Mouse (Mus musculus): ENCODE measurements around the gene Immp1l. TPM values are rescaled to one million over a fixed set of nuclear protein-coding genes. Genes with fewer than 3 reads are reported as not detected.

The Immp1l gene
- polyA plus RNA-seq (2014; fragmentation: Nextera tagmentation; extraction: Ambion mirVana), result 111 and 113 TPM in 2 replicates

DNA sequence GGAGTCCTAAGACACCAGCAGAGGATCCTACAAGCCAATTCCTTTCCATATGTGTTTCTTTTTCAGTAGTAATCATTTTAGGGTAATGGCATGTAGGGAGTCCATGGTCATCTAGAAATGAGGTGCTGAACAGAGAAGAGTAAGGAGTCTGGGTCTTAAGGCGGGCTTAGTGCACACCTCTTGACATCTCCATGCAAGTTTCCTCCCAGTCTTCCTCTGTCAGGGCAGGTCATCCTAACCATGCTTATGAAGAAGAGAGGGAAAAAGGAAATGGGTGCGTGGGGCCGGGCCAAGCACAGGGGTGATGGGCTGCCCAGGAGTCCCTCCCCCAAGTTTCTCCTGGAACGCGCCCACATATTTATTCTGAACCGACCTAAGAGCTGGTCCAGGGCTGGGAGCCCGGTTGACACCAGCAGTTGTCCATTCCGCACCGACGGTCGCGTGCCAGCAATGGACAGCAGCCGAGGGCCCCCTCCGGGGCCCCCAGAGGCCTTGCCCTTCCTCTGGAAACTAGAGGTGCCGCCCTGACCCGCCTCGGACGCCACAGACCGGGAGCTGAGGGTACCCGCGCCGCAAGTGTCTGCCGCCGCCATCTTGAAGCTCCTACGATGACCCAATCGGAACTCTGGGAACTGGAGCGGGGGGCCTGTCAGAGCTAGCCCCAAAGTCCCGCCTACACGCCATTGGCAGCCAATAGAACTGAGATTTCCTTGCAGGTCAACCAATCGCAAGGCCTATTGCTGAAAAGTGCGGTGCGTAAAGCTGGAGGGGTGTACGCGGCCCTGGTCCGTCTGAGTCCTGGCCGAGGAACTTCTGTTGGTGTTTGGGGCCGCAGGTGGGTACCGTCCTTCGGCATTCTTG is at the start of gene Immp1l, which contains the start of gene Elp4:
Gene Immp1l (plus strand): TSS at position 743 of the 861 bp plus-strand sequence.
Gene Elp4 (minus strand): TSS at position 669 of the 861 bp plus-strand sequence.
- no peaks in the 10 kb centered on the region for H3K27me3 ChIP-seq (ENCODE audit: control insufficient read depth, insufficient read depth, low read length)
- H3K36me3 ChIP-seq (ENCODE audit: control insufficient read depth, insufficient read depth, low read length), result no peaks in the 10 kb centered on the region
- peak; percentile 99 for ATAC-seq (replicated peaks; ENCODE audit: insufficient number of reproducible peaks, low FRiP score, low TSS enrichment)
- peak within 1 kb of the TSS; percentile 57; the same call in 1 of the 2 replicates for H3K27ac ChIP-seq (ENCODE audit: low read depth, low read length)
- no peaks in the 10 kb centered on the region for H3K9me3 ChIP-seq (replicated peaks; ENCODE audit: control insufficient read depth, low read length)
- H3K4me3 ChIP-seq (ENCODE audit: low read depth, low read length), result peak within 1 kb of the TSS; percentile 89
- H3K4me2 ChIP-seq, result peak within 1 kb of the TSS; percentile 72
- WGBS (ENCODE audit: insufficient replicate concordance), result under 1% methylated on average over 39 of the region's 39 CpGs
- no peaks in the 10 kb centered on the region for H3K4me1 ChIP-seq (ENCODE audit: control insufficient read depth, insufficient read depth, low read length)
- H3K9ac ChIP-seq (ENCODE audit: low read depth, low read length), result peak within 1 kb of the TSS; percentile 90

DNA sequence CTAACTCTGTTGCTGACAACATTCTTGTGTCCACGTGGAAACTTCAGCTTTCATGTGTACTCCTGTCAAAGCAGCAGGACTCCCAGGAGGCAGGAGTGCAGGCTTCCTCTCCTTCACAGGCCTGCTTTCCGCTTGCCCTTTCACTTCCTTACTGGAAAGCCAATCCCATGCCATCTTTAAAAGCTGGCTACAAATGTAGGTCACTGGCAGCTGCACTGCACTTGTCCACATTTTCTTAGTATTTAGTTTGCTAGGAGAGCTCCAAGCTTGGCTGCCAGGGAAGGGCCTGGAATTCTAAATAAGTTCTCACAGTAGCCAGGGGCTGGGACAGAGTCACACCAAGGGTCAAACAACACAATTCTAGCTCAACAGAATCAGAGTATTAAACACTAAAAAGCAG is 49.7 kb upstream of the Immp1l start:
- no peak overlapping the region for H3K9ac ChIP-seq (ENCODE audit: low read depth, low read length)
- ATAC-seq (replicated peaks; ENCODE audit: insufficient number of reproducible peaks, low FRiP score, low TSS enrichment), result no peak
- WGBS (ENCODE audit: insufficient replicate concordance), result 61% methylated on average over 2 of the region's 2 CpGs

DNA sequence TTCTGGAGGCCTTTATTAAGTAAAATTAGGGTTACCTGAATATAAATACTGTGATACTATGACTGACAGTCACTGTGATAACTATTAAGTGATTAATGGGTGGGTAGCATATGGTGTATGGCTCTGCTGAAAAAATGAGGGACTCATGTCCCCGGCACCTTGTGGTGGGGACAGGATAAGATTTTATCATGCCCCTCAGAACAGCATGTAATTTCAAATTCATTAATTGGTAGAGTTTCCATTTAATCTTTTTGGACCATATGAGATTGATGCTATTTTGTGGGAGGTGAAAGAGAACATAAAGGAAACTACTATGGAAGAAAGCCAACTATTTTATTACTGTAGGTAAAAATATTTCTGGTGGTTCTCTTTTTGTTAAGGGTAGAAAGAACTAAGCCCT is 31.0 kb upstream of the Immp1l start:
- no peak overlapping the region for H3K4me2 ChIP-seq
- no peaks in the 10 kb centered on the region for H3K9me3 ChIP-seq (replicated peaks; ENCODE audit: control insufficient read depth, low read length)
- 88% methylated on average over 1 of the region's 1 CpGs for WGBS (ENCODE audit: insufficient replicate concordance)
- no peak for ATAC-seq (replicated peaks; ENCODE audit: insufficient number of reproducible peaks, low FRiP score, low TSS enrichment)
- no peaks in the 10 kb centered on the region for H3K36me3 ChIP-seq (ENCODE audit: control insufficient read depth, insufficient read depth, low read length)
- H3K27ac ChIP-seq (ENCODE audit: low read depth, low read length), result no peak overlapping the region
- no peak overlapping the region for H3K9ac ChIP-seq (ENCODE audit: low read depth, low read length)
- no peaks in the 10 kb centered on the region for H3K4me1 ChIP-seq (ENCODE audit: control insufficient read depth, insufficient read depth, low read length)
- H3K4me3 ChIP-seq (ENCODE audit: low read depth, low read length), result no peak overlapping the region
- H3K27me3 ChIP-seq (ENCODE audit: control insufficient read depth, insufficient read depth, low read length), result no peaks in the 10 kb centered on the region

More for the DNA sequence above, 49.7 kb upstream of the Immp1l start:
- Histone ChIP-seq H3K4me3 (ENCODE audit: low read depth, low read length) (no peak overlapping the region), H3K27ac (ENCODE audit: low read depth, low read length) (no peak overlapping the region), H3K4me2 (no peak overlapping the region), H3K4me1 (ENCODE audit: control insufficient read depth, insufficient read depth, low read length) (no peaks in the 10 kb centered on the region), H3K9me3 (replicated peaks; ENCODE audit: control insufficient read depth, low read length) (no peaks in the 10 kb centered on the region), H3K27me3 (ENCODE audit: control insufficient read depth, insufficient read depth, low read length) (no peaks in the 10 kb centered on the region), H3K36me3 (ENCODE audit: control insufficient read depth, insufficient read depth, low read length) (no peaks in the 10 kb centered on the region)

DNA sequence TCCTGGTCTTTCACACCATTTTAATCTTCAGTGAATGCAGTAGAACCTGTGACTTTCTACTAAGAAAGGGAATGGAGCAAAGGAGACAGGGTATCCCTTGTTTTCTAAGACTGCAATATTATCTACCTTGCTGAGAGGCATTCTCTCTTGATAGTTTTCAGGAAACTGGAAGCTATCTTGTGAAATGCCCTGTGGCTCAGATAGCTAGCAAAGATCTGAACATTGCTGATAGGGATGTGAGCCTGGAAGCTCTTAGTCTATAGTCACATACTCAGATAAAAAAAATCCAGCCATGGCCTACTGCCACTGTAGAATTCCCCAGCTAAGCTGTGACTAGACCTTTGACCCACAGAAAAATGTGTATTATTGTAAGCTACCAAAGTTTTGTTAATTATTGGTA is 13.6 kb upstream of the Immp1l start:
- Histone ChIP-seq H3K27ac (ENCODE audit: low read depth, low read length) (no peak overlapping the region), H3K4me1 (ENCODE audit: control insufficient read depth, insufficient read depth, low read length) (no peaks in the 10 kb centered on the region), H3K27me3 (ENCODE audit: control insufficient read depth, insufficient read depth, low read length) (no peaks in the 10 kb centered on the region), H3K36me3 (ENCODE audit: control insufficient read depth, insufficient read depth, low read length) (no peaks in the 10 kb centered on the region), H3K9me3 (replicated peaks; ENCODE audit: control insufficient read depth, low read length) (no peaks in the 10 kb centered on the region), H3K4me2 (no peak overlapping the region), H3K9ac (ENCODE audit: low read depth, low read length) (no peak overlapping the region), H3K4me3 (ENCODE audit: low read depth, low read length) (no peak overlapping the region)
- no peak for ATAC-seq (replicated peaks; ENCODE audit: insufficient number of reproducible peaks, low FRiP score, low TSS enrichment)

DNA sequence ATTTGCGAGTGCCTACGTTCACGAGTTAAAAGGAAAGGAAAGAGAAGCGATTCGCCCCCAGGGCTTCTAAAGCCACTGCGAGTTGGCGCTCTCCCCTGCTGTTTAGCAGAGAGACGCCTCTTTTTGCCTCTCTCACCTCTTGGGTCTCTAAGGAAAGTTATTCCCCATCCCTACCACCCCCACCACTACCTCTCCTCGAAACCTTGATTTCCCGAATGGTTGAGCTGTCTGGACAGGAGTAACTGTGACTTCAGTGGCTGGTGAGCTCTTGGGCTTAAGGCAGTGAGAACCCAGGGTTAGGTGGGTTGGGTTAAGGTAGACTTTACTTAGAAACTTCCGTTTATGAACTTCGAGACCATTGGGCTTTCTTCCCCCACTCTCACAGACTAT is 314 bp downstream of the Immp1l start:
- WGBS (ENCODE audit: insufficient replicate concordance), result under 1% methylated on average over 12 of the region's 12 CpGs
- no peak overlapping the region for H3K27ac ChIP-seq (ENCODE audit: low read depth, low read length)
- no peaks in the 10 kb centered on the region for H3K36me3 ChIP-seq (ENCODE audit: control insufficient read depth, insufficient read depth, low read length)
- H3K4me2 ChIP-seq, result peak overlapping the region; percentile 72
- H3K9ac ChIP-seq (ENCODE audit: low read depth, low read length), result peak overlapping the region; percentile 79
- H3K4me1 ChIP-seq (ENCODE audit: control insufficient read depth, insufficient read depth, low read length), result no peaks in the 10 kb centered on the region
- no peaks in the 10 kb centered on the region for H3K27me3 ChIP-seq (ENCODE audit: control insufficient read depth, insufficient read depth, low read length)
- H3K4me3 ChIP-seq (ENCODE audit: low read depth, low read length), result peak overlapping the region; percentile 89
- no peaks in the 10 kb centered on the region for H3K9me3 ChIP-seq (replicated peaks; ENCODE audit: control insufficient read depth, low read length)
- peak; percentile 33 for ATAC-seq (replicated peaks; ENCODE audit: insufficient number of reproducible peaks, low FRiP score, low TSS enrichment)

DNA sequence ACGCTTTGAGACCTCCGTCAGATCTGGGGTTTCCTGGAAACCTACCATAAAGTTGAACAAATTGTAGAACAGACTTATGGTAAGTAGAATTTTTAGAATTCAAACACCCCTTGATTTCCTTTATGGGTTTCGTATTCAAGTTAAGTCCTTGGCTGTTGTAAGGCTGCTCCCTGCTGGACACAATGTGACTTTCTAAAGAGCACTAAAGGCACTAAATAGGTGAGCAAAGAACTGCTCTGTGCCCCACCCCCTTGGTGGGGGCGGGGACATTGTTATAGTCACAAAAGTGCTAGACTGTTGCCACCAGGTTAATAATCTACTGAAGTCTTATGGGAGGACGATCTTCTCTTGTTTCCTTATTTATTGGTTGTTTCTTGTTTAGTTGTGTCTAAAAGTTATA is 3.9 kb downstream of the Immp1l start:
- ATAC-seq (replicated peaks; ENCODE audit: insufficient number of reproducible peaks, low FRiP score, low TSS enrichment), result no peak
- no peaks in the 10 kb centered on the region for H3K27me3 ChIP-seq (ENCODE audit: control insufficient read depth, insufficient read depth, low read length)
- no peaks in the 10 kb centered on the region for H3K9me3 ChIP-seq (replicated peaks; ENCODE audit: control insufficient read depth, low read length)
- peaks cover 3% of the 10 kb centered on the region; the same call in 1 of the 2 replicates for H3K36me3 ChIP-seq (ENCODE audit: control insufficient read depth, insufficient read depth, low read length)
- H3K4me1 ChIP-seq (ENCODE audit: control insufficient read depth, insufficient read depth, low read length), result no peaks in the 10 kb centered on the region
- H3K9ac ChIP-seq (ENCODE audit: low read depth, low read length), result no peak overlapping the region
- no peak overlapping the region for H3K27ac ChIP-seq (ENCODE audit: low read depth, low read length)
- no peak overlapping the region for H3K4me3 ChIP-seq (ENCODE audit: low read depth, low read length)
- 84% methylated on average over 5 of the region's 5 CpGs for WGBS (ENCODE audit: insufficient replicate concordance)
- no peak overlapping the region for H3K4me2 ChIP-seq

DNA sequence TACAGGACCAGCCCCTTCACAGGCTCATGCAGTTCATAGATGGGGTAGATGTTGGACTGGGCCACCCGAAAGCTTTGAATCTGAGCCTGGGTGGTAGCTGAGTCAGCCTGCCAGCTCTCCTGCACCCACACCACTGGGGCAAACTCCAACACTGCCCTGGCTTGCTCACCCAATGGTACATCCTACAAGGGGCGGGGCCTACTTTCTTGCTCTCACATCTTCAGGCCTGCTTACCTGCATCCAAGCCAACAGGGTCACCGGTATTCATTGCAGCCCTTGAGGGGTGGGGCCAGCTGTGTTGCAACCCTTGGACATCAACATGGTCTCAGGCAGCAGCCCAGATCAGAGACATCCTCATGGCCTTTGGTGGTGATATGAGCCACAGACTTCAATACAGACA is 6.2 kb downstream of the Immp1l start:
- no peak overlapping the region for H3K9ac ChIP-seq (ENCODE audit: low read depth, low read length)
- H3K4me3 ChIP-seq (ENCODE audit: low read depth, low read length), result no peak overlapping the region
- no peak overlapping the region for H3K27ac ChIP-seq (ENCODE audit: low read depth, low read length)
- 90% methylated on average over 3 of the region's 3 CpGs for WGBS (ENCODE audit: insufficient replicate concordance)
- H3K27me3 ChIP-seq (ENCODE audit: control insufficient read depth, insufficient read depth, low read length), result no peaks in the 10 kb centered on the region
- H3K9me3 ChIP-seq (replicated peaks; ENCODE audit: control insufficient read depth, low read length), result no peaks in the 10 kb centered on the region
- H3K4me1 ChIP-seq (ENCODE audit: control insufficient read depth, insufficient read depth, low read length), result no peaks in the 10 kb centered on the region
- peaks cover 3% of the 10 kb centered on the region; the same call in 1 of the 2 replicates for H3K36me3 ChIP-seq (ENCODE audit: control insufficient read depth, insufficient read depth, low read length)
- ATAC-seq (replicated peaks; ENCODE audit: insufficient number of reproducible peaks, low FRiP score, low TSS enrichment), result no peak
- H3K4me2 ChIP-seq, result no peak overlapping the region

DNA sequence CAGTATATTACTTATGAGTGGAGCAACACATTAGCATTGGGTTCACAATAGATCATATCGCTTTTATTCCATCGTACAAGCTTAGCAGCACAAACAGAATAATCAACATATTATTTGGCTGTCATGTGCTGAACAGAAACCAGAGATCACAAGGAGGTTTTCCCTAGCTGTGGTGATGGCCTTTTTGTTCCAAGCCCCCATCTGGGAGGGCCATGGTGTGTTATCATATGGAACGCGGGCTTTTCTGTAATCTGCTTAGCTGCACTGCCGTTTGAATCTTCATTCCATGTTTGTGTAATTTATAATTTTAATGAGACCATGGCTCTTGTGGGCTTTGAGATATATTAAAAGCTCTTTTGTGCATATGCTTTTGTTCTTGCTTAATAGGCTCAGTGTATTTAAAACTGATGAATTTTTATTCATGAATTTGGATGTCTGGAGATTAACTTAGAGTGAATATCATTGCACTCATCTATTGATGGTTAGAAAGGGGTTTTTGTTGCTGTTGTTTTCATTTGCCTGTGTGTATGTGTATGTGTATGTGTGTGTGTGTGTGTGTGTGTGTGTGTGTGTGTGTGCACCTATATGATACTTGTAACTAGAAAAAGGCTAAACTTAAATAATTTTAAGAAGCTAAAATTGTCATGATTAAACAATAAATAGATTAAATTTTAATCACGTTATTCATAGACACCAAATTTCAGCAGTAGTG is 9.4 kb downstream of the Immp1l start:
- Histone ChIP-seq H3K4me3 (ENCODE audit: low read depth, low read length) (no peak overlapping the region), H3K27ac (ENCODE audit: low read depth, low read length) (no peak overlapping the region), H3K9me3 (replicated peaks; ENCODE audit: control insufficient read depth, low read length) (no peaks in the 10 kb centered on the region), H3K27me3 (ENCODE audit: control insufficient read depth, insufficient read depth, low read length) (no peaks in the 10 kb centered on the region), H3K4me2 (no peak overlapping the region), H3K9ac (ENCODE audit: low read depth, low read length) (no peak overlapping the region), H3K4me1 (ENCODE audit: control insufficient read depth, insufficient read depth, low read length) (no peaks in the 10 kb centered on the region), H3K36me3 (ENCODE audit: control insufficient read depth, insufficient read depth, low read length) (peaks cover 3% of the 10 kb centered on the region; the same call in 1 of the 2 replicates)
- 82% methylated on average over 6 of the region's 6 CpGs for WGBS (ENCODE audit: insufficient replicate concordance)
- no peak for ATAC-seq (replicated peaks; ENCODE audit: insufficient number of reproducible peaks, low FRiP score, low TSS enrichment)
